ENCODE assay signal across 22 mouse cellular contexts in the genomic region with DNA sequence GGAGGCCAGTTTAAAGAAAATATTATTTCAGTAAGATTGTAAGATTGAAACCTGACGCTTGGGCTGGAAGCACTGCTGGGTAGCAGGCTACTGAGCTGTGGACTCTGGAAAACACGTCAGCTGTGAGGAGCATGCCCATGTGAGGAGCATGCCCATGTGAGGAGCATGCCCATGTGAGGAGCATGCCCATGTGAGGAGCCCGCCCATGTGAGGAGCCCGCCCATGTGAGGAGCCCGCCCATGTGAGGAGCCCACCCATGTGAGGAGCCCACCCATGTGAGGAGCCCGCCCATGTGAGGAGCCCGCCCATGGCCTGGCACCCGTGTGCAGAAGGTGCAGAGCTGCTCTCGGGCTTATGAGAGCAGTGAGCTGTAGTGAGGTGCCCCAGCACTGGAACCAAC.
A peak's percentile ranks its signal among the peaks of the same experiment; 100 is the strongest.
DNase-seq lines count a peak whose midpoint lies in the region; ATAC-seq and TF ChIP-seq lines count a peak whose summit lies in the region.
"Had no signal": no experiment of that assay in that cellular context is flagged by ENCODE, and none has a peak within 500 bp of the region (broad histone marks: within the 10 kb centered on the region; RNA-seq: fewer than 3 reads in every experiment).

No protein-coding gene starts in this region.

- H3K36me3 ChIP-seq in limb, embryonic 13.5 days = peaks cover 4% of the 10 kb centered on the region; the same call in 1 of the 2 replicates
- no peaks in the 10 kb centered on the region for H3K36me3 ChIP-seq in limb, embryonic 10.5 days
- H3K36me3 ChIP-seq in liver, embryonic 14.5 days (replicated peaks; ENCODE audit: control insufficient read depth, insufficient read depth, low read depth) = no peaks in the 10 kb centered on the region
- peaks cover 5% of the 10 kb centered on the region; the same call in 1 of the 2 replicates for H3K36me3 ChIP-seq in forebrain, embryonic 13.5 days (ENCODE audit: poor library complexity, severe bottlenecking)
- H3K36me3 ChIP-seq: embryonic facial prominence, embryonic 15.5 days; stomach, embryonic 15.5 days had no signal

- no peak overlapping the region for H3K27ac ChIP-seq in limb, embryonic 13.5 days
- no peak overlapping the region for H3K27ac ChIP-seq in limb, embryonic 10.5 days
- H3K27ac ChIP-seq in liver, embryonic 14.5 days = no peak overlapping the region
- no peak overlapping the region for H3K27ac ChIP-seq in forebrain, embryonic 13.5 days
- H3K27ac ChIP-seq: embryonic facial prominence, embryonic 15.5 days; forebrain, embryonic 15.5 days; heart, embryonic 10.5 days; hindbrain, embryonic 12.5 days; layer of hippocampus, adult 2 months; stomach, embryonic 15.5 days had no signal

- H3K27me3 ChIP-seq in limb, embryonic 13.5 days = no peaks in the 10 kb centered on the region
- H3K27me3 ChIP-seq in limb, embryonic 10.5 days (ENCODE audit: low read depth, poor library complexity, severe bottlenecking) = no peaks in the 10 kb centered on the region
- no peaks in the 10 kb centered on the region for H3K27me3 ChIP-seq in liver, embryonic 14.5 days (ENCODE audit: control insufficient read depth, insufficient read depth, low read length)
- no peaks in the 10 kb centered on the region for H3K27me3 ChIP-seq in forebrain, embryonic 13.5 days
- H3K27me3 ChIP-seq: embryonic facial prominence, embryonic 15.5 days; forebrain, embryonic 15.5 days; hindbrain, embryonic 12.5 days; stomach, embryonic 15.5 days had no signal

- ATAC-seq in limb, embryonic 13.5 days (ENCODE audit: low FRiP score, low read depth) = no peak
- ATAC-seq in liver, embryonic 14.5 days (ENCODE audit: insufficient read depth) = no peak
- ATAC-seq in megakaryocyte-erythroid progenitor cell, adult 5-6 weeks (replicated peaks; ENCODE audit: low FRiP score, low TSS enrichment, poor library complexity, severe bottlenecking) = peak; percentile 56
- no peak for ATAC-seq in forebrain, embryonic 13.5 days
- ATAC-seq: forebrain, embryonic 15.5 days; intestine, postnatal 0 days; lung, postnatal 0 days had no signal

- no peak overlapping the region for H3K9ac ChIP-seq in limb, embryonic 13.5 days
- H3K9ac ChIP-seq in liver, embryonic 14.5 days (replicated peaks) = no peak overlapping the region
- H3K9ac ChIP-seq in forebrain, embryonic 13.5 days = no peak overlapping the region
- H3K9ac ChIP-seq: embryonic facial prominence, embryonic 15.5 days; forebrain, embryonic 15.5 days; hindbrain, embryonic 12.5 days; stomach, embryonic 15.5 days had no signal

- intact Hi-C loops in heart, postnatal 36 days (cut with DNase I) = no loop called here

- peaks cover 9% of the 10 kb centered on the region for H3K4me1 ChIP-seq in limb, embryonic 13.5 days
- H3K4me1 ChIP-seq in limb, embryonic 10.5 days = peaks cover 6% of the 10 kb centered on the region
- H3K4me1 ChIP-seq in liver, embryonic 14.5 days (replicated peaks; ENCODE audit: control insufficient read depth in 2 of 2, insufficient read depth in 2 of 2, low read length in 1 of 2) = peaks cover 0 to 2% of the 10 kb centered on the region in 2 experiments; a peak in 1 of 4 replicates
- 0 out of 2 replicates have a peak, but pooled peaks cover 4% of the 10 kb centered on the region for H3K4me1 ChIP-seq in forebrain, embryonic 13.5 days
- H3K4me1 ChIP-seq: embryonic facial prominence, embryonic 15.5 days; forebrain, embryonic 15.5 days; hindbrain, embryonic 12.5 days; stomach, embryonic 15.5 days had no signal

- no peaks in the 10 kb centered on the region for H3K9me3 ChIP-seq in limb, embryonic 13.5 days
- no peaks in the 10 kb centered on the region for H3K9me3 ChIP-seq in limb, embryonic 10.5 days (replicated peaks)
- H3K9me3 ChIP-seq in liver, embryonic 14.5 days (ENCODE audit: control insufficient read depth, low read length) = no peaks in the 10 kb centered on the region
- H3K9me3 ChIP-seq in forebrain, embryonic 13.5 days (replicated peaks) = no peaks in the 10 kb centered on the region
- H3K9me3 ChIP-seq: embryonic facial prominence, embryonic 15.5 days; forebrain, embryonic 15.5 days; heart, embryonic 10.5 days; hindbrain, embryonic 12.5 days; stomach, embryonic 15.5 days had no signal

- 0 out of 2 replicates have a peak overlapping the region, but pooled peaks have one; percentile 31 for H3K4me2 ChIP-seq in limb, embryonic 13.5 days (replicated peaks)
- peak overlapping the region; percentile 47 for H3K4me2 ChIP-seq in liver, embryonic 14.5 days (ENCODE audit: low read depth)
- H3K4me2 ChIP-seq in forebrain, embryonic 13.5 days = no peak overlapping the region
- H3K4me2 ChIP-seq: embryonic facial prominence, embryonic 15.5 days; forebrain, embryonic 15.5 days; hindbrain, embryonic 12.5 days; stomach, embryonic 15.5 days had no signal

- peak; percentile 85 for DNase-seq in heart, adult 11 months
- no peak for DNase-seq in heart, postnatal 36 days
- DNase-seq in limb, embryonic 10.5 days (ENCODE audit: low spot score) = no peak
- DNase-seq in liver, embryonic 14.5 days (ENCODE audit: low read depth in 3 of 3, low spot score in 3 of 3) = no peak
- DNase-seq in ovary, postnatal 10 days (ENCODE audit: low spot score) = no peak
- DNase-seq: adrenal gland, postnatal 25 days; cerebellum, adult 8-10 months; gastrocnemius, postnatal 36 days; heart, postnatal 10 days; midbrain, embryonic 14.5 days; thymus, adult 18-20 months had no signal

- no peak overlapping the region for H3K4me3 ChIP-seq in limb, embryonic 13.5 days
- no peak overlapping the region for H3K4me3 ChIP-seq in limb, embryonic 10.5 days
- no peak overlapping the region for H3K4me3 ChIP-seq in liver, embryonic 14.5 days (ENCODE audit: insufficient read depth in 1 of 2, low read depth in 2 of 2, low read length in 2 of 2)
- no peak overlapping the region for H3K4me3 ChIP-seq in forebrain, embryonic 13.5 days
- H3K4me3 ChIP-seq: embryonic facial prominence, embryonic 15.5 days; forebrain, embryonic 15.5 days; heart, embryonic 10.5 days; hindbrain, embryonic 12.5 days; layer of hippocampus, adult 2 months; stomach, embryonic 15.5 days had no signal

- 82% methylated on average over 9 of the region's 9 CpGs for WGBS in limb, embryonic 13.5 days
- WGBS in limb, embryonic 10.5 days = 91% methylated on average over 9 of the region's 9 CpGs
- WGBS in liver, embryonic 14.5 days (ENCODE audit: insufficient replicate concordance) = 58% methylated on average over 9 of the region's 9 CpGs
- 93% methylated on average over 9 of the region's 9 CpGs for WGBS in forebrain, embryonic 13.5 days

- TF ChIP-seq EP300 in liver, embryonic 14.5 days (IDR thresholded peaks at IDR 0.05; ENCODE audit: low read depth) = no peak

- TF ChIP-seq CTCF in liver, embryonic 14.5 days (IDR thresholded peaks at IDR 0.05; ENCODE audit: low read depth) = no peak
